Mouse (Mus musculus) lung, adult 10 weeks (tissue): ENCODE results near the gene Sult2a7. TPM values are rescaled to one million over a fixed set of nuclear protein-coding genes. Genes with fewer than 3 reads are reported as not detected.

Experiments
- polyA plus RNA-seq: library from polyadenylated mRNA; stranded (reverse); fragments of 350-450 nt; fragmentation: Illumina TruSeq; extraction: RNeasy Lipid Tissue Mini Kit (QIAGEN cat#74804); gene quantifications from one replicate; pipeline ENCODE4 v1.2.3, GENCODE M21; 2014; ENCODE audit warnings: low read depth, low replicate concordance; ENCODE audit not compliant: insufficient read depth

Sult2a7 gene
- polyA plus RNA-seq = not detected

GRCm38 (mm10) chr7:14494130-14494529 is at the start of gene Sult2a7:
Sult2a7 (minus strand) TSS chr7:14494230.

GRCm38 (mm10) chr7:14446534-14446933 is 47.5 kb downstream of the Sult2a7 start, which contains the start of gene Sult2a8:
Sult2a8 (minus strand) TSS chr7:14446769.

Other genes starting within 250 kb of the Sult2a7 start
- not detected for gene Sult2a6, start 239.4 kb downstream of the Sult2a7 start, polyA plus RNA-seq
- not detected for gene Obox8, start 160.7 kb downstream of the Sult2a7 start, polyA plus RNA-seq
- gene Sult2a8, start 47.5 kb downstream of the Sult2a7 start, polyA plus RNA-seq = not detected
- not detected for gene Vmn1r90, start 69.3 kb upstream of the Sult2a7 start, polyA plus RNA-seq
- gene Obox7, start 165.3 kb upstream of the Sult2a7 start, polyA plus RNA-seq = not detected